Mouse (Mus musculus): ENCODE data around the gene Nptxr. TPM values are rescaled to one million over a fixed set of nuclear protein-coding genes. Genes with fewer than 3 reads are reported as not detected.

The Nptxr gene
- polyA plus RNA-seq, 1 experiment from 2014 or later: 7.2 TPM

GRCm38 (mm10) chr15:79797096-79797495 lies 7.5 kb downstream of the Nptxr start:
- ATAC-seq (ENCODE audit: low FRiP score): no peak
- 88% methylated on average over 7 of the region's 7 CpGs for WGBS

GRCm38 (mm10) chr15:79796256-79796655 lies 8.3 kb downstream of the Nptxr start:
- H3K4me1 ChIP-seq: peaks cover 5% of the 10 kb centered on the region
- 90% methylated on average over 12 of the region's 12 CpGs for WGBS
- no peak overlapping the region for H3K27ac ChIP-seq
- no peak for ATAC-seq (ENCODE audit: low FRiP score)
- H3K9me3 ChIP-seq: no peaks in the 10 kb centered on the region
- H3K27me3 ChIP-seq: peaks cover 23% of the 10 kb centered on the region; the same call in 1 of the 2 replicates
- H3K4me3 ChIP-seq (replicated peaks): no peak overlapping the region
- no peaks in the 10 kb centered on the region for H3K36me3 ChIP-seq (replicated peaks)
- no peak overlapping the region for H3K9ac ChIP-seq
- no peak overlapping the region for H3K4me2 ChIP-seq

More at GRCm38 (mm10) chr15:79797096-79797495, 7.5 kb downstream of the Nptxr start:
- H3K4me2 ChIP-seq: no peak overlapping the region
- H3K4me1 ChIP-seq: peaks cover 3% of the 10 kb centered on the region; the same call in 1 of the 2 replicates
- H3K9ac ChIP-seq: no peak overlapping the region
- no peaks in the 10 kb centered on the region for H3K36me3 ChIP-seq (replicated peaks)
- H3K27ac ChIP-seq: no peak overlapping the region
- peaks cover 27% of the 10 kb centered on the region for H3K27me3 ChIP-seq
- H3K9me3 ChIP-seq: no peaks in the 10 kb centered on the region
- H3K4me3 ChIP-seq (replicated peaks): no peak overlapping the region

GRCm38 (mm10) chr15:79794173-79794572 lies 10.4 kb downstream of the Nptxr start:
- no peak overlapping the region for H3K9ac ChIP-seq
- no peaks in the 10 kb centered on the region for H3K36me3 ChIP-seq (replicated peaks)
- no peaks in the 10 kb centered on the region for H3K9me3 ChIP-seq
- WGBS: 38% methylated on average over 20 of the region's 20 CpGs
- H3K4me3 ChIP-seq (replicated peaks): no peak overlapping the region
- H3K4me1 ChIP-seq: peaks cover 6% of the 10 kb centered on the region
- no peak overlapping the region for H3K27ac ChIP-seq
- H3K27me3 ChIP-seq: peaks cover 23% of the 10 kb centered on the region; the same call in 1 of the 2 replicates
- no peak overlapping the region for H3K4me2 ChIP-seq
- ATAC-seq (ENCODE audit: low FRiP score): no peak

- Histone ChIP-seq H3K4me2 (no peak overlapping the region), H3K9me3 (no peaks in the 10 kb centered on the region), H3K4me1 (peaks cover 9% of the 10 kb centered on the region), H3K27me3 (peaks cover 23% of the 10 kb centered on the region; the same call in 1 of the 2 replicates), H3K9ac (no peak overlapping the region), H3K4me3 (replicated peaks) (no peak overlapping the region), H3K36me3 (replicated peaks) (no peaks in the 10 kb centered on the region), H3K27ac (no peak overlapping the region)
- no peak for ATAC-seq (ENCODE audit: low FRiP score)
- 94% methylated on average over 9 of the region's 9 CpGs for WGBS
These were observed 11.5 kb downstream of the Nptxr start for GRCm38 (mm10) chr15:79793076-79793475.

- Histone ChIP-seq H3K4me1 (peaks cover 15% of the 10 kb centered on the region), H3K4me3 (replicated peaks) (no peak overlapping the region)
- WGBS: 21% methylated on average over 19 of the region's 19 CpGs
These were observed 12.1 kb downstream of the Nptxr start for GRCm38 (mm10) chr15:79792455-79792854.

GRCm38 (mm10) chr15:79791502-79791901 lies 13.1 kb downstream of the Nptxr start:
- no peak for ATAC-seq (ENCODE audit: low FRiP score)
- peaks cover 18% of the 10 kb centered on the region for H3K4me1 ChIP-seq
- H3K27ac ChIP-seq: no peak overlapping the region
- H3K9ac ChIP-seq: no peak overlapping the region
- no peaks in the 10 kb centered on the region for H3K9me3 ChIP-seq
- no peaks in the 10 kb centered on the region for H3K36me3 ChIP-seq (replicated peaks)
- peaks cover 18% of the 10 kb centered on the region; the same call in 1 of the 2 replicates for H3K27me3 ChIP-seq
- no peak overlapping the region for H3K4me3 ChIP-seq (replicated peaks)
- WGBS: 4% methylated on average over 12 of the region's 12 CpGs
- no peak overlapping the region for H3K4me2 ChIP-seq

More at GRCm38 (mm10) chr15:79792455-79792854, 12.1 kb downstream of the Nptxr start:
- Histone ChIP-seq H3K4me2 (peak overlapping the region; percentile 27), H3K27me3 (peaks cover 19% of the 10 kb centered on the region; the same call in 1 of the 2 replicates), H3K27ac (no peak overlapping the region), H3K9me3 (no peaks in the 10 kb centered on the region), H3K9ac (no peak overlapping the region), H3K36me3 (replicated peaks) (no peaks in the 10 kb centered on the region)
- ATAC-seq (ENCODE audit: low FRiP score): no peak

DNA sequence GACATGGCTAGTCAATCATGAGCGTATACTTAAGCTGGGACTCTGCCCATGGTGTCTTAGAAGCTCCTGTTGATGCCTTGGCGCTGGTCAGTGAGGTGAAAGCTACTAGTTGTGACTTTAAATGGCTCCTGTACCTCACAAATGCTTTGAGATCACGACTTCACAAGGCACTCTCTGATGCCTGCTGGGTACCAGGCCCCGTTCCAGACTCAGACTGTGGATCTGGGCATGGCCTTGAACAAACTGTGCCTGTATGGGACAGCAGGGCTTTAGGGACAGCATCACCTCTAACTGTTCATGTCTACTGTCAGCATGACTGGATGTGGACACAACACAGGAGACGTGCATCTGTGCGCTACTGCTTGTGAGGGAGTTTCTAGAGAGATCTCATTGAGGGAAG lies 13.7 kb downstream of the Nptxr start:
- WGBS: 83% methylated on average over 6 of the region's 6 CpGs

GRCm38 (mm10) chr15:79790111-79790510 lies 14.5 kb downstream of the Nptxr start:
- Histone ChIP-seq H3K27me3 (peaks cover 20% of the 10 kb centered on the region; the same call in 1 of the 2 replicates), H3K9me3 (no peaks in the 10 kb centered on the region), H3K27ac (no peak overlapping the region), H3K9ac (no peak overlapping the region), H3K4me1 (peaks cover 18% of the 10 kb centered on the region), H3K4me2 (no peak overlapping the region), H3K36me3 (replicated peaks) (no peaks in the 10 kb centered on the region), H3K4me3 (replicated peaks) (no peak overlapping the region)
- no peak for ATAC-seq (ENCODE audit: low FRiP score)
- WGBS: 61% methylated on average over 8 of the region's 8 CpGs

More for the DNA sequence above, 13.7 kb downstream of the Nptxr start:
- H3K9me3 ChIP-seq: no peaks in the 10 kb centered on the region
- H3K4me2 ChIP-seq: no peak overlapping the region
- no peak overlapping the region for H3K9ac ChIP-seq
- H3K27ac ChIP-seq: no peak overlapping the region
- peaks cover 18% of the 10 kb centered on the region; the same call in 1 of the 2 replicates for H3K27me3 ChIP-seq
- H3K4me1 ChIP-seq: peaks cover 18% of the 10 kb centered on the region
- no peaks in the 10 kb centered on the region for H3K36me3 ChIP-seq (replicated peaks)
- no peak overlapping the region for H3K4me3 ChIP-seq (replicated peaks)
- no peak for ATAC-seq (ENCODE audit: low FRiP score)

- no peak overlapping the region for H3K4me2 ChIP-seq
- no peak; the same call in 1 of the 2 replicates for ATAC-seq (ENCODE audit: low FRiP score)
- 44% methylated on average over 8 of the region's 8 CpGs for WGBS
- H3K27ac ChIP-seq: no peak overlapping the region
- H3K4me1 ChIP-seq: peaks cover 18% of the 10 kb centered on the region
- H3K36me3 ChIP-seq (replicated peaks): no peaks in the 10 kb centered on the region
- no peak overlapping the region for H3K9ac ChIP-seq
- H3K4me3 ChIP-seq (replicated peaks): no peak overlapping the region
- H3K9me3 ChIP-seq: no peaks in the 10 kb centered on the region
- H3K27me3 ChIP-seq: peaks cover 16% of the 10 kb centered on the region; the same call in 1 of the 2 replicates
These were observed 16.8 kb downstream of the Nptxr start for GRCm38 (mm10) chr15:79787815-79788214.

DNA sequence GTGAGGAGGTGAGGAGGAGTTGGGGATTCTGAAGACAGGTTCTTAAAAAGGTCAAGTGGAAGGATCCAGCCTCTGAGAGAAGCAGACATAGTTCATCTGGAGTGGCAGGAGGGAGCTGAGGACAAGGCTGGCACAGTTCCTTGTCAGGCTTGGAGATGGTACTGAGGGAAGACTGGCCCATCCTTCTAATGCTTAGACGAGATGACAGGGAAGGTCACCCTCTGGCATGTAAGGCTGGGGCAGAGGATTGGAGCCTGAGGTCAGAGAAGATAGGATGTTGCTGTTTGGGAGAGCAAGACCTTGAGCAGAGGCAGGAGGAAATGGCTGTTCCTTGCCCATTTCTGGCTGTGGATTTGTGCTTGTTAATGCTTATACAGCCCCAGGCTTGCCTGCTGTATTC lies 19.5 kb downstream of the Nptxr start:
- H3K4me1 ChIP-seq: peaks cover 12% of the 10 kb centered on the region
- ATAC-seq (ENCODE audit: low FRiP score): no peak
- H3K27ac ChIP-seq: no peak overlapping the region
- no peaks in the 10 kb centered on the region for H3K9me3 ChIP-seq
- H3K4me2 ChIP-seq: no peak overlapping the region
- no peak overlapping the region for H3K4me3 ChIP-seq (replicated peaks)
- no peak overlapping the region for H3K9ac ChIP-seq
- H3K36me3 ChIP-seq (replicated peaks): no peaks in the 10 kb centered on the region
- WGBS: 82% methylated on average over 1 of the region's 1 CpGs
- peaks cover 7% of the 10 kb centered on the region; the same call in 1 of the 2 replicates for H3K27me3 ChIP-seq

- H3K4me1 ChIP-seq: peaks cover 18% of the 10 kb centered on the region
- H3K9ac ChIP-seq: no peak within 1 kb of the TSS
- no peaks in the 10 kb centered on the region for H3K36me3 ChIP-seq (replicated peaks)
- H3K9me3 ChIP-seq: no peaks in the 10 kb centered on the region
- H3K4me3 ChIP-seq (replicated peaks): no peak within 1 kb of the TSS
- H3K27me3 ChIP-seq: 0 out of 2 replicates have a peak, but pooled peaks cover 3% of the 10 kb centered on the region
- H3K4me2 ChIP-seq: no peak within 1 kb of the TSS
- H3K27ac ChIP-seq: no peak within 1 kb of the TSS
- ATAC-seq (ENCODE audit: low FRiP score): no peak
These were observed 26.8 kb downstream of the Nptxr start, which contains the start of gene Dnal4 for GRCm38 (mm10) chr15:79777749-79778148. Dnal4 (minus strand) TSS chr15:79777849.

DNA sequence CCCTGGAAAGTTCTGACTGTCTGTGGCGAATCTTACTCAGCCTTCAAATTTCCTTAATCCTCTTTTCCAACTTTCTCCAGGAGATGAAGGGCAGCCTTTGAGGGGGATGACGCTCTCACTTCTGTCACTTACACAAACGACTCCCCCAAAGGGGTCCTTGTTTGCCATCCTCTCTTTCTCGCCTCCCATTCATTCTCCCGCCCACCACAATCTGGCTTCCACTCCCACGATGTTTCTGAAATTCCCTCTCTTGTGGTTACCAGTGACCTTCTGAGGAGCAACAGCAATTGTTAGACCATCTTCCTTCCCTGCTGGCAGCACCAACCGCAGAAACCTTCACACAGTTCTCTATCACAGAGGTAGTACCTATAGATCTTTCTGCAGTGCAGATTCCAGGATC lies 28.9 kb downstream of the Nptxr start:
- Histone ChIP-seq H3K27ac (no peak overlapping the region), H3K27me3 (0 out of 2 replicates have a peak, but pooled peaks cover 3% of the 10 kb centered on the region), H3K9ac (no peak overlapping the region), H3K9me3 (no peaks in the 10 kb centered on the region), H3K4me3 (replicated peaks) (no peak overlapping the region), H3K4me1 (peaks cover 24% of the 10 kb centered on the region), H3K4me2 (no peak overlapping the region), H3K36me3 (replicated peaks) (no peaks in the 10 kb centered on the region)
- ATAC-seq (ENCODE audit: low FRiP score): no peak
- WGBS: 69% methylated on average over 7 of the region's 7 CpGs
